Mouse (Mus musculus): ENCODE results near the gene Vmn2r22. TPM values are rescaled to one million over a fixed set of nuclear protein-coding genes. Genes with fewer than 3 reads are reported as not detected.
"Not testable (repeated sequence)": the region's sequence is repeated elsewhere in the genome, so short reads cannot be mapped to it uniquely, and the experiment has no call there.

Gene Vmn2r22
- not detected for total RNA-seq (2021)

DNA sequence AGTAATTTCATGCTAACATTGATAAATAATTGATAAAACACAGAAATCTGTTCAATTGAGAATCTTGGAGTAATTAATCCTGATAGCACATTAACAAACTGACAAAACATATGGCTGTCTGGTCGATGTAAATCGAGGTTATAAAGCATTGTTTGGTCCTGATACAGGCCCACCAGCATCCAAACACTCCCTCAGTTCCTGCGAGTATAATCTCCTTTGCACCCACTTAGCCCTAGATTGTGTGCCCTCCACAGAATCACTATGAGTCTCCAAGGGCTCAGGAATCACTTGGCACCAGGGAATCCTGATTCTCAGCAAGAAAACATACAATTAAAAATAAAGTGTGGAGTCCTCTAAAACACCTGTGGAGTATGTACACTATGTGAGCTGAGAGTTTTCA is at the start of gene Vmn2r22:
TSS of gene Vmn2r22 (minus strand) at position 101 of the 400 bp plus-strand sequence.
- intact Hi-C loops (cut with DNase I); DNase-seq: not testable (repeated sequence)

GRCm38 (mm10) chr6:123697213-123697612 is 46.7 kb upstream of the Vmn2r22 start:
- intact Hi-C loops (cut with DNase I) = no loop called here

DNA sequence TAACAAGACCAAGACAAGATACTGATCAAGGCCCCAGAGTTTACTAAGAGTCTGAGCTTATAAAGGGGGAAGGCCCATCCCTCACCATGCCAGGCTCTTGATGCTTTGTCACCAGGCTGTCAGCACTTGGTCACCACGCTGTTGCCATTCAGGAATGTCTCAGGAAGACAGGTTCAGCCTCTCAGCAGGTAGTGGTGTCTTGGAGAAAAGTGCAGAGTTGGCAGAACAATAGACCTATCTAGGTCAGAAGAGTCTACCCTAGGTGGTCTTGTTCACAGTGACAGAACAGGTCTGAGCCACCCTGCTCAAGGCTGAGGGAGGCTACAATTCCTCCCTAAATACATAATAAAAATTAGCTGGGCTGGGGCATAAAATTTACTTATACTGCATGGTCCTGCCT is 46.1 kb upstream of the Vmn2r22 start:
- DNase-seq; intact Hi-C loops (cut with DNase I): not testable (repeated sequence)

More at GRCm38 (mm10) chr6:123697213-123697612, 46.7 kb upstream of the Vmn2r22 start:
- DNase-seq = no peak

DNA sequence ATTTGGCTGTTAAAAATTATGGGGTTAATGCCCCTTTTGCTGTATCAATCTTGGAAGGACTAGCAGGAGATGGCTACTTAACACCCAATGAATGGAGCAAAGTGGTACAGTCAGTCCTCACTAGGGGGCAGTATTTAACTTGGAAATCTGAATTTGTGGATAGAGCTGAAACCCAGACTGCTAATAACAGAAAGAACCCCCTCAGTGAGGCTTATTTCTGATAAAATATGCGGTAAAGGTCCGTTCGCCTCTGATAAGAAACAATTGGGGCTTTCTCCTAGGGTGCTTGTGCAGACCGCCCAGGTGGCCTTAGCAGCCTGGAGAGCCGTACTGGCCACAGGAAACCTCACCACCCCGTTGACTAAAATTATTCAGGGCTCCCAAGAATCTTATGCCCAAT is 6.5 kb upstream of the Vmn2r22 start:
- intact Hi-C loops (cut with DNase I) = no loop called here
- DNase-seq = no peak

DNA sequence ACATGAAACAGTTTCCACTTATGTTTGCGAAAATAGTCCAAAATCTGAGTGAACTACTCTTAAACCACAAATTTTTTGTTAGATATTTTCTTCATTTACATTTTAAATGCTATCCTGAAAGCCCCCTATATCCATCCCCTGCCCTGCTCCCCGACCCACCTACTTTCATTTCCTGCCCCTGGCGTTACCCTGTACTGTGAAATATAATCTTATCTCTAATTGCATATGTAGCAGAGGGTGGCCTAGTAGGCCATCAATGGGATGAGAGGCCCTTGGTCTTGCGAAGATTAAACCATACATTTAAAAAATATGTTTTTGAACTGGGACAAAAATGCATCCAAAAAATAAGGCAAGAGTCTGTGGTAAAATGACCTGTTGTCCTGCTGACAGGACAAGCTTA is 11.1 kb downstream of the Vmn2r22 start:
- DNase-seq; intact Hi-C loops (cut with DNase I): not testable (repeated sequence)

GRCm38 (mm10) chr6:123623784-123624183 is 26.7 kb downstream of the Vmn2r22 start:
- intact Hi-C loops (cut with DNase I); DNase-seq: not testable (repeated sequence)

DNA sequence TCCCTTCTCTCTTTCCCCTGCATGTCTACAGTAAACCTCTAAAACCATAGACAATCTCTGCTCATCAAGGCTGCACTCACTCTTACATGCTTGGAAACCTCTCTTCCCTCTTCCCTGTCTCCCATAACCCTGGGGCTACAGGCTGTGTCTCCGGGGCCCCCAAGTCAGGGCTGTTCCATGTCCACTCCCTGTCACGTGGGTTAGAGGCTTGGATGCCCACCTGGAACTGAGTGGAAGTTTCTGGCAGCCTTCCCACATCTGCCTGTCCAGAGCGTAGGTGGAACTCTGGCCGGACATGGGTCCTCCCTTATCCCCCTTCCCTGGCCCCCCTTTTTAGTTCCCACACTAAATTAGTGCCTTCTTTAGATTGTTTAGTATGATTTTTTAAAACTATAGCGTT is 62.2 kb downstream of the Vmn2r22 start:
- intact Hi-C loops (cut with DNase I); DNase-seq: not testable (repeated sequence)

DNA sequence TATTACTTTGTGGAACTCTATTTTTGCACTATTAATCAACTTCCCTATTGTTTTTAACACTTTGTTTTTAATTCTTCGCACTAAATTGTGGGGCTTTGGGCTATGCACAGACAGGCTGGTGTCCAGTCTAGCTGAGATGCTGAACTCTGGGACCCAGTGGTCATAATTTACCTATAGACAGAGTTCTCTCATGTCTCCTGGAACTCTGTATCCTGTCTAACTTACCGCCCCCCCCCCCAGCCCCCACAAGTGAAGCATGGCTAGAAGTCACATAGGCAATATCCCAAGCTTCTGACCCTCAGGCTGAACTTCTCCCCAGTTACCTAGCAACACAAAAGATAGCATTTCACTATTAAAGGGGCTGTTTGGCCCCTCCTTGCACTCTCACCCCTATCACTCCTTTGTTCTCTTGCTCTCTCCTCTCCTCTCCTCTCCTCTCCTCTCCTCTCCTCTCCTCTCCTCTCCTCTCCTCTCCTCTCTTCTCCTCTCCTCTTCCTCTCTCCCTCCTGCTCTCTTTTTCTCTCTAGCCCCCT is 62.7 kb downstream of the Vmn2r22 start:
- DNase-seq; intact Hi-C loops (cut with DNase I): not testable (repeated sequence)

DNA sequence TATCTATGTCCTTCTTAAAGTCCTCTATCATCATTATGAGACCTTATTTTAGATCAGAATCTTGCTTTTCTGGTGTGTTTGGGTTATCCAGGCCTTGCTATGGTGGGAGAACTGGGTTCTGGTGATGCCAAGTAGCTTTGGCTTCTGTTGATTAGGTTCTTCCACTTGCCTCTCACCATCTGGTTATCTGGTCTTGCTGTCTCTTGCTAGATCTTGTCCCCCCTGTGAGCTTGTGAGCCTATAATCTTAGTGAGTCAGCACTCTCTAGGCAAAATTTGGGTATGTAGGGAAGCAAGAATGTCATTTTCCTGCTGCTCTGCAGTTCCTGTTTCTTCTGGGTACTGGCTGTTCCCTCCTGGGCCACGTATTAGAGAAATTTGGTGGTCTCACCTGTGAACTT is 66.5 kb downstream of the Vmn2r22 start:
- intact Hi-C loops (cut with DNase I); DNase-seq: not testable (repeated sequence)

- intact Hi-C loops (cut with DNase I); DNase-seq: not testable (repeated sequence)
Measured at GRCm38 (mm10) chr6:123574698-123575097, 75.8 kb downstream of the Vmn2r22 start.

Other genes with a start within 250 kb of the Vmn2r22 start
- not detected for gene Vmn2r20, start 232.6 kb downstream of the Vmn2r22 start, total RNA-seq (2021)
- not detected for gene Vmn2r21, start 117.3 kb downstream of the Vmn2r22 start, total RNA-seq (2021)
- not detected for gene Vmn2r23, start 51.9 kb upstream of the Vmn2r22 start, total RNA-seq (2021)
- gene Vmn2r24, start 128.2 kb upstream of the Vmn2r22 start, total RNA-seq (2021) = not detected
- gene Vmn2r25, start 202.7 kb upstream of the Vmn2r22 start, total RNA-seq (2021) = not detected

All from heart, postnatal 10 days (tissue).